Mouse (Mus musculus): Measurements from ENCODE around the gene Tmem30b.
"Not testable (repeated sequence)": the region's sequence is repeated elsewhere in the genome, so short reads cannot be mapped to it uniquely, and the experiment has no call there.

Tmem30b gene

GRCm38 (mm10) chr12:73558525-73559195 lies 12.5 kb upstream of the Tmem30b start:
- DNase-seq (ENCODE audit: extremely low spot score) = no peak

DNA sequence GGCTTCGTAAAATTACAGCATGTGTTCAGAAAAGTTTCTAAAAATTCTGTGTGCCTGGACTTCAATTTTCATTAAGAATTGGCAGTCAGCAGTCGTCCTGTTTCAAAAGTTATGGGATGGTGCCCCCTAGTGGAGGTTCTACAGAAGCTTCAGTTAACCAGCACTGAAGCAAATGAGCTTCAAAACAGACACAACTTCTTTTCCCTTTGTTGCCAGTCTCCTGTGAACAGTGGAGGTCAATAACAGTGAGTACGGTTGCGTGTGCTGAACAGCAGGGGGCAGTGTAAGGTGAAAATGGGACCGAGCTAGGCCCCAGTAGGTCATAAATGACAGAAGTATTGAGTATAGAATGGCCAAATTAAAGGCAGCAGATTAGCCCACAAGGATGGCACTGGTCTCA lies 8.0 kb upstream of the Tmem30b start:
- DNase-seq (ENCODE audit: extremely low spot score) = peak; percentile 74

GRCm38 (mm10) chr12:73548259-73548658 lies 2.1 kb upstream of the Tmem30b start:
- no peak for DNase-seq (ENCODE audit: extremely low spot score)

GRCm38 (mm10) chr12:73547646-73548045 lies 1.5 kb upstream of the Tmem30b start:
- peak; percentile 36 for DNase-seq (ENCODE audit: extremely low spot score)

DNA sequence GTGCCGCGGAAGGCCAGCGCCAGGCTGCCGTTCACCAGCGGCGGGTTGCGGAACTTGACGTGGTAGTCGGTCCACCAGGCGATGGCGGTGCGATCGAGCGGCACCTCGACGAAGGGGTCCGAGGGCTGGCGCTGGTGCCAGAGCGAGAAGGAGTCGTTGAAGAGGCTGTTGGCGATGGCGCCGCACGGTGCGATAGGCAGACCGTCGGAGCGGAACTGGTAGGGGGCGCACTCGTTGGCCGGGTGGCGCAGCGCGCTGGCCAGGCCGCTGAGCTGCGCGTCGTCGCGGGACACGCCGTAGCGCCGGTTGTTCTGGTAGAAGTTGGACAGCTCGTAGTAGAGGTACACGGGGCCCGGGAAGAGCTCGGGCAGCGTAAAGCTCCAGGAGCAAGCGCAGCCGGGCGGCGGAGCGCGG lies 513 bp downstream of the Tmem30b start:
- DNase-seq (ENCODE audit: extremely low spot score) = peak; percentile 55

DNA sequence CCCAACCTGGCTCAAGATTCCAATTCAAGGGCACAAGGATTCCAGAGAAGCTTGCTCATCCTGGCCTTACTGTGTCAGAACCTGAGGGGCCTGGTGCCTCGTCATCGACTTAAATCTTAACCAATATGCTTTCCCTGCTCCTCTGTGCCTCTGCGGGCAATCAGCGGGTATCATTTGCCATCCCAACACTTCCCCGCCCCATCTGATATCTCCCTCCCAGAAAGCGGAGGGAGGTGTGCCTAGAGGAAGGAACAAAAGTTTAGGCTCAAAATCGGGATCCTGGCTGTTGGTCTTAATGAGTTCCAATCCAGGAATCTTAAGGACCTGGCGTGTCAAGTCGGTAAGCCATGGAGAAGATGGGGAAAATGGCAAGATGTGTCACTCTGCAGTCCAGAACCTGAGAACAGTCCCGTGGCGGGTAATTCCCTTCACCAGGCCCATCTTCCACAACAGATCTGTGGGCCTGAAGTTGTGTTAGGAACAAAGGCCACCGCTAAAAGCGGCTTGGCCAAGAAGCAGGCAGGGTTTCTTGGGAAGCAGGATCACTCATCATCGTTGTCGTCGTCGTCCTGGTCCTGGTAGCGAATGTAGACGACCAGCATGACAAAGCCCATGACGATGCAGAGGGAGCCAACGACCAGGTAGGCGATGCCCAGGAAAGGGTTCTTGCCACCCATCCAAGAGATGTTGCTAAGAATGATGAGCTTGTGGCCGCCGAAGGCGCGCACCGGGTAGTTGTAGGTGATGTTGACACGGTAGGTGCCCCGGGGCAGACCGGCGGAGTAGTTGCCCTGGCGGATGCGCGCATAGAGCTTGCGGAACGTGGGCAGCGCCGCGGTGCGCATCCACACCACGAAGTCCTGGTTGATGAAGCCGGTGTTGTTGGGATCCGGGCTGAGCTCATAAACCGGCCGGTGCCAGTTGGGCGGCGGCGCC lies 1.2 kb downstream of the Tmem30b start:
- peak; percentile 15 for DNase-seq (ENCODE audit: extremely low spot score)

DNA sequence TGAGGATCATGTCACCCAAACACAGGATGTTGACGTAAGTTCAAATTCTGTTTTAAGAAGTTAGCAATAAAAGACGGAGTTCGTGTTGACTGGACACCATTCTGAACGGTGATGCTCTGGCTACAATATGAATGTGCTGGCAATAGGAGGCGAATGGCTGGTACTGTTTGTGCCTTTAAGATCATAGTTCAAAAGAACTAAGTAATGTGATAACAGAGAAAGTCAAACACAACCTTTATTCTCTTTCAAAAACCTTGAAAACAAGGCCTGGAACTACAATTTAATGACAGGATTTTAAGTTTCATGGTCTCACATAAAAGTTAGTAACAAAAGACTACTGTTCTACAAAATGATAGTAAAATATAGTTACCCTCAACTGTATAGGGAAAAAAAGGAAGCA lies 3.0 kb downstream of the Tmem30b start:
- no peak for DNase-seq (ENCODE audit: extremely low spot score)

GRCm38 (mm10) chr12:73540402-73540801 lies 5.8 kb downstream of the Tmem30b start:
- DNase-seq (ENCODE audit: extremely low spot score) = no peak

DNA sequence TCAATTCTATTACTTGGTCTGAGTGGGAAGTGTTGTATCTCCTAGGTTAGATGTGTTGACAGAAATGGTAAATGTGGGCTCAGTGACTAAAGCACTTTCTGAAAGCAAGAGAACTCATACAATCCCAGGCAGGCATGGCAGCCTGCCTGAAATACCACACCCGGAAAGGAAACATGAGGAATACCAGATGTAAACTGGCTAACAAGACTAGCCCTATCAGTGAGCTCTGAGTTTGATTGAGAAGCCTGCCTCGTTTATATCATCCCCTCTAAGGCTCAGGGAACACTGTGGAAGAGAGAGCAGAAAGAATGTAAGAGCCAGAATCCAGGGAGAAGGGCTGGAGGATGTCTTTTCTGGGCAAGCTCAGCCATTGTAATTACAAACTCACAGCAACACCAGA lies 7.0 kb downstream of the Tmem30b start:
- no peak for DNase-seq (ENCODE audit: extremely low spot score)

DNA sequence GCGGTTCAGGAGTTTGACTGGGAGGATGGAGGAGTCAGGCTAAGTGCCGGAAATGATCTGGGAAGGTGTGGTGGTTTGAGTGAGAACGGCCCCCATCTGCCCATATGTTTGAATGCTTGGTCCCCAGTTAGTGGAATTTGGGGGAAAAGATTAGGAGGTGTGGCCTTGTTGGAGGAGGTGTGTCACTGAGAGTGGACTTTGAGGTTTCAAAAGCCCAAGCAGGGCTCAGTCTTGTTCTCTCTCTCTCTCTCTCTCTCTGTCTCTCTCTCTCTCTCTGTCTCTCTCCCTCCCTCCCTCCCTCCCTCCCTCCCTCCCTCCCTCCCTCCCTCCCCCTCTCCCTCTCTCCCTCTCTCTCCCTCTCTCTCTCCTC lies 8.1 kb downstream of the Tmem30b start:
- not testable (repeated sequence) for DNase-seq (ENCODE audit: extremely low spot score)

DNA sequence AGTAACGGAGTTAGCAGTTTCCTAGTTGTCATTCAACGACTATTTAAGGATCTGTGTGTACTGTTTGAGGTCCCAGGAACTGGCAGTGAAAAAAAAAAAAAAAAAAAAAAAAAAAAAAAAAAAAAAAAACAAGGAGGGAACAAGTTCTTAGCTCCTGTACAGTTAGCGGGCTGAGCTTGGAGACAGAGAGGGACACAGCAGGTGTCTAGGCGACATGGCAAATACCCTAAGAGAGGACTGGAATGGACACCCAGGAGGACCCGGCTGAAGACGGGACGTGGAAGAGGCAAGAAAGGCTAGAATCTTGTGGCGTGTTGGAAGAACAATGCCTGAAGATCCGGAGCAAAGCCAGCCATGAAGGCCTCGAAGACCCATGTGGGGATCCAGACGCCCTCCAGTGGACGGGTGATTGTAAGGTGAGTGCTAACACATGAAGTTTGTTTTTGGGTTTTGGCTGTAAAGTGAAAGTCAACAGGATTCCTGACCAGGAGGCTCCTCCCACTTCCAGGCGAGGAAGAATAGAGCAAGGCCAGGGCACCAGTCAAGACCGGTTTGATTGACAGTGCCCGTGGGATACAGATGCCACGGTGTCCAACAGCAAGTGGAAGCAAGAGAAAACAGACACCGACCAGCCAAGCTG lies 8.6 kb downstream of the Tmem30b start:
- DNase-seq (ENCODE audit: extremely low spot score) = peak; percentile 49

DNA sequence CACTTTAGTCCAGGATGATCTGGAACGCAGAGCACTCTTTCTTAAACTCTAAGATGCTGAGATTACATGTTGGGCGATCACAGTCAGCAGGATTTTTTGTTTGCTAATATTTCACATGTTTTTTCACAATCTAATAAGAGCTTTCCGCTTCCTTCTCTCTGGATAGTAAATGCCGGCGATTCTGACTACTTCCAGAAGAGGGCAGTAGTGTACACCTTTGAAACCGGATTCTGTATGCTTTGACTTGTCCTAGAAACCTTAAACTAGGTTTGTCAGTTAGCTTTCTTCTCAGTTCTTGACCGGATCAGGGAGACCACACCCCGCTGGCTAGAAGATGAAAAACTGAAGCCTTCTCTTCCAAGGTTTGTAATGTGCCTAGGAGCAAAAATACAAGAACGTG lies 11.6 kb downstream of the Tmem30b start:
- peak; percentile 76 for DNase-seq (ENCODE audit: extremely low spot score)

DNA sequence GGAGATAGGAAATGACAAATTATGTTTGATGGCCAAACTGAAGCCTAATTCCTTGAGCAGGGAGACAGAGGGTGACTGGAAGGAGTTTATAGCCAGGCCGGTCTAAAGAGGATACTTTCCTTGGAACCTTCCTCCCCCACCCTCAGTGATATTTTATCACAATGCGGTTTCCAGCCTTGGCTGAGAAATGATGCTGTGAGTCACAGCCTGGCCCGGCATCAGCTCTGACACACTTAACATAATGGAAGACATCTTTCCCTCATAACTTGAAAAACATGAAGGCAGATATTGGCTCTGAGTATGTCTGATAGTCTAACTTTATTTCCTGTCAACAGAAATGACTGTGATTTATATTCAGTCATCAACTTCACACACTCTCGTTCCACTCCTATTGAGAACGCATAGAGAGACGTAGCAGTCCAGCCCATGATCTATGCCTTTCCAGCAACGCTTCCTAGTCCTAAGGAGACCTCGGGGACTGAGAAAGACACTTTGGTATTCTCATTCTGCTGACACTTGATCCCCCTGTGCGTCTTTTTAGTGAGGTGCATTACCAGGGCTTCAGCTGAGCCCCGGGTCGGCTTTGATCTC lies 14.2 kb downstream of the Tmem30b start:
- no peak for DNase-seq (ENCODE audit: extremely low spot score)

- DNase-seq (ENCODE audit: extremely low spot score) = no peak
These were observed 16.6 kb downstream of the Tmem30b start for GRCm38 (mm10) chr12:73529590-73529989.

- DNase-seq (ENCODE audit: extremely low spot score) = peak; percentile 76
These were observed 17.1 kb downstream of the Tmem30b start for GRCm38 (mm10) chr12:73529131-73529530.

- DNase-seq (ENCODE audit: extremely low spot score) = not testable (repeated sequence)
These were observed 18.1 kb downstream of the Tmem30b start for GRCm38 (mm10) chr12:73528142-73528541.

GRCm38 (mm10) chr12:73525254-73525885 lies 20.8 kb downstream of the Tmem30b start:
- DNase-seq (ENCODE audit: extremely low spot score) = peak; percentile 36

DNA sequence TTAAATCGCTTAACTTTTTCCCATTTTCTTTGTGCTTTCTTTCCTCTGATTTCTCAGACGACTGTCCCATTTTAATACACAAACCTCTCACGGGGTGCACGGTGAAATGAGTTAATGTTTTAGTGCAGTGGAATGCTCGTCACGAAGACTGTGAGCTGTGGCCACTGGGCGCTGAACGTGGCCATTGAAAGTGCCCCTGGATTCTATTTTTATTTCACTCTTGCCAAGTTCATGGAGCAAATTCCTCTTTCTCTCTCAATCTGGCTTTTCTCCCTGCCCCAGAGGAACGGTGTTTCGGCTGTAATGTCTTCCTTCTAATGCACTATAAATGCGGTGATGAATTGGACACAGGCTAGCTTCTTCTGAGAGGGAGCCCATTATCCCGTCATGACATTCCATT lies 23.1 kb downstream of the Tmem30b start:
- DNase-seq (ENCODE audit: extremely low spot score) = no peak

GRCm38 (mm10) chr12:73521944-73522343 lies 24.2 kb downstream of the Tmem30b start:
- no peak for DNase-seq (ENCODE audit: extremely low spot score)

DNA sequence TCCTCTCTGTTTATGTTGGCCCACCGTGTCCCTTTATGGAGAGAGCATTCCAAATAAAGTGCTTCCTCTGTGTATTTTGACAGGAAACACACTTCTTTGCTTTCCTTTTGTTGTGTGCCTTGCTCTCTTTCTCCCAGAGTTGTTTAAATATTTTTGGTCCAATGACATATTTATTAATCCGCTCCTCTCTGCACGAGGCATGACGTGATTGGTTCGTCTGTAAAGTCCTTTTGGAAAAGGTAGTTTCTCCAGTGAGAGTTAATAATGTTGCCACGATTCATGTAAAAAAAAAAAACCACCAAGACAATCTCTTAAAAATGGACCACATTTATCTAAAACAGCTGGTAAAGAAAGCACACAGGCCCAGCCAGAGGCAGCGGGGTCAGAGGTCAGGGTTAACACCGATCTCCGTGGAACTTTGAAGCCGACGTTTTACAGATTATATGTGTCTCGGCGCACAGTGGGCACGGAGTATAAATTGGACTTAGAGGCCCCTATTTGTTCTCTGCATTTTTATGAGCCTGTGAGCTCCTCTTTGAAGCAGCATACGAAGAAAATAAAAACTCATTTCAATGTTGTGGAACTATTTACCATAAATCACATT lies 24.9 kb downstream of the Tmem30b start:
- DNase-seq (ENCODE audit: extremely low spot score) = peak; percentile 52

GRCm38 (mm10) chr12:73517768-73518167 lies 28.4 kb downstream of the Tmem30b start:
- DNase-seq (ENCODE audit: extremely low spot score) = no peak

Measured in embryo, embryonic 9.5 days (tissue).